Mouse (Mus musculus) limb, embryonic 15.5 days (tissue): ENCODE results near the gene Rasgrf2. TPM values are rescaled to one million over a fixed set of nuclear protein-coding genes. Genes with fewer than 3 reads are reported as not detected.

ENCODE experiments used
- ATAC-seq: fragments of 200-750 bp; cut with Nextera tagmentation; 2 replicates; pipeline ENCODE4 v1.8.0; 2017; ENCODE audit warnings: low read depth, moderate TSS enrichment; ENCODE audit not compliant: insufficient number of reproducible peaks, low FRiP score, low TSS enrichment
- H3K27ac ChIP-seq: fragments of 300-500 bp; sonication (generic); 2 replicates; pipeline ENCODE4 v1.5.1; 2015; ENCODE audit warnings: moderate library complexity, mild to moderate bottlenecking, inconsistent platforms
- H3K27me3 ChIP-seq: fragments of 300-500 bp; sonication (generic); 2 replicates; pipeline ENCODE4 v1.6.1; 2015; ENCODE audit warnings: inconsistent platforms
- H3K36me3 ChIP-seq: fragments of 300-500 bp; sonication (generic); 2 replicates; pipeline ENCODE4 v1.6.1; 2015; ENCODE audit warnings: inconsistent platforms
- H3K4me1 ChIP-seq: fragments of 300-500 bp; sonication (generic); 2 replicates; pipeline ENCODE4 v1.6.1; 2015; ENCODE audit warnings: inconsistent platforms
- H3K4me2 ChIP-seq: fragments of 300-500 bp; sonication (generic); 2 replicates; pipeline ENCODE4 v1.6.1; 2015; ENCODE audit warnings: mild to moderate bottlenecking, inconsistent platforms
- H3K4me3 ChIP-seq: fragments of 300-500 bp; sonication (generic); 2 replicates; pipeline ENCODE4 v1.5.1; 2015; ENCODE audit warnings: mild to moderate bottlenecking, inconsistent platforms
- H3K9ac ChIP-seq: fragments of 300-500 bp; sonication (generic); 2 replicates; pipeline ENCODE4 v1.6.1; 2015; ENCODE audit warnings: inconsistent platforms
- H3K9me3 ChIP-seq: fragments of 300-500 bp; sonication (generic); 2 replicates; pipeline ENCODE4 v1.6.1; 2016; ENCODE audit warnings: inconsistent platforms
- WGBS: fragments of 180-500 bp; shearing (Covaris S2); methylation state at CpG from one replicate; pipeline ENCODE4 v1.1.7; 2015; 5-methylcytosine and 5-hydroxymethylcytosine counted together
- polyA plus RNA-seq: library from polyadenylated mRNA; unstranded; fragments of >200 nt; fragmentation: Nextera tagmentation; extraction: Ambion mirVana; gene quantifications from 2 replicates; pipeline ENCODE4 v1.2.1, GENCODE M21; 2015

The Rasgrf2 gene
- polyA plus RNA-seq, 1 experiment from 2014 or later: 0.24 TPM

DNA sequence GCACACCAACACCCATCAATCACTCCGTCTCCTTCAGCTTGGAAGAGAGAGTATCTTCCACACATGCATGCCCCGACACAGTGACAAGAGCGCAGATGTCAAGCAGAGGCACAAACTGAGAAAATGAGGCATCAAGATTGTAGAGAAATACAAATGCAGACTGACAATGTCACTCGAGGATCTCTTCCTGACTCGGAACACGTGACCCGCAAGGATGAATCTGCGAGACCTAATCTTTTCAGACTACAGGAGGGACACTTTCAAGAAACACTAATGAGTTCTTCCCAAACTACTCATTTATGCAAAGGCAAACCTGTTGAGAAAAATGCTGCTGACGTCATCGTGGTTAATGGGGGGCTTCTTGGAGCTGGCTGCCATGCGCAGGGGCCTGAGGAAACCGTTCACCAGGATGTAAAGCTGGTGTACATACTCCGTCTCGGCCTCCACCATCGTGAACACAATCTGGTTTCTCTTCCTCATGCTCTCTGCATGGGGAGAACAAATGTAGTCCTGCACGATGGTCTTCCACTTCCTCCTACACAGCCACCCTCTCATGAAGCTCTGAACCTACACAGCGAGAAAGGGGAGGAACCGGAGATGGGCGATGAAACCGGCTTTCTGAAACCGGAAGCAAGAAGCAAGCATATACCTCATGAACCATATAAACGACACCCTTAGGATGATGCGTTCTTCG, 100.9 kb downstream of the Rasgrf2 start:
- 89% methylated on average over 24 of the region's 24 CpGs for WGBS

GRCm38 (mm10) chr13:92029666-92030065, 101.8 kb downstream of the Rasgrf2 start:
- 0 out of 2 replicates have a peak, but pooled peaks cover 9% of the 10 kb centered on the region for H3K4me1 ChIP-seq
- H3K4me2 ChIP-seq: no peak overlapping the region
- no peak for ATAC-seq
- no peak overlapping the region for H3K4me3 ChIP-seq
- 86% methylated on average over 3 of the region's 3 CpGs for WGBS
- H3K27me3 ChIP-seq: no peaks in the 10 kb centered on the region
- no peaks in the 10 kb centered on the region for H3K36me3 ChIP-seq
- no peak overlapping the region for H3K27ac ChIP-seq
- H3K9ac ChIP-seq: no peak overlapping the region
- no peaks in the 10 kb centered on the region for H3K9me3 ChIP-seq

More for the DNA sequence above, 100.9 kb downstream of the Rasgrf2 start:
- H3K9ac ChIP-seq: no peak overlapping the region
- H3K4me1 ChIP-seq: 0 out of 2 replicates have a peak, but pooled peaks cover 9% of the 10 kb centered on the region
- no peaks in the 10 kb centered on the region for H3K27me3 ChIP-seq
- ATAC-seq: no peak
- no peak overlapping the region for H3K4me2 ChIP-seq
- H3K4me3 ChIP-seq: no peak overlapping the region
- no peak overlapping the region for H3K27ac ChIP-seq
- no peaks in the 10 kb centered on the region for H3K9me3 ChIP-seq
- H3K36me3 ChIP-seq: no peaks in the 10 kb centered on the region

- Histone ChIP-seq H3K4me3 (no peak overlapping the region), H3K36me3 (no peaks in the 10 kb centered on the region), H3K27me3 (no peaks in the 10 kb centered on the region), H3K4me2 (no peak overlapping the region), H3K4me1 (0 out of 2 replicates have a peak, but pooled peaks cover 9% of the 10 kb centered on the region), H3K27ac (peak overlapping the region; percentile 68; the same call in 1 of the 2 replicates), H3K9ac (no peak overlapping the region), H3K9me3 (no peaks in the 10 kb centered on the region)
- ATAC-seq: peak; percentile 44; the same call in 1 of the 2 replicates
- WGBS: 57% methylated on average over 5 of the region's 5 CpGs
These were observed 103.5 kb downstream of the Rasgrf2 start for GRCm38 (mm10) chr13:92027951-92028350.

- H3K27ac ChIP-seq: no peak overlapping the region
- no peak overlapping the region for H3K9ac ChIP-seq
- H3K36me3 ChIP-seq: no peaks in the 10 kb centered on the region
- 0 out of 2 replicates have a peak, but pooled peaks cover 9% of the 10 kb centered on the region for H3K4me1 ChIP-seq
- WGBS: 71% methylated on average over 2 of the region's 2 CpGs
- no peak for ATAC-seq
- H3K4me3 ChIP-seq: no peak overlapping the region
- no peaks in the 10 kb centered on the region for H3K27me3 ChIP-seq
- no peak overlapping the region for H3K4me2 ChIP-seq
- H3K9me3 ChIP-seq: no peaks in the 10 kb centered on the region
These were observed 104.8 kb downstream of the Rasgrf2 start for GRCm38 (mm10) chr13:92026651-92027050.

DNA sequence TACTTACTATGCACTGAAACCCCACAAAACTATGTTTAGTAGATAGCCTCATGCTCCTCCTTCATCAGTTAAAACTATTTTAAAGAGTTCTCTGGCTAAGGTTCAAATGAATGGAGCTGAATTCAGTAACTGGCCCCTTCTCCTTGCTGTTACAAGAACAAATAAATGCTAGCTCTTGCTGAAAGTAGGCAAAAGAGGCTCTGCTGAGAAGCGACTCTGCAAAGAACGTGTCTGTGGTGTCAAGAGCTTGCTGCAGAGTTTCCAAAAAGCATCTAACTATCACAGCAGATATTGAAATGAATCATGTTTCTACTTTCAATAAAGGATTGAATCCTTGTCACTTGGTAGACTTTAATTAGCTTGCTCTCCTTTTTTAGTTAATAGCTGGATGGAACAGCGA, 106.3 kb downstream of the Rasgrf2 start:
- Histone ChIP-seq H3K27me3 (no peaks in the 10 kb centered on the region), H3K4me1 (0 out of 2 replicates have a peak, but pooled peaks cover 9% of the 10 kb centered on the region), H3K36me3 (no peaks in the 10 kb centered on the region), H3K9me3 (no peaks in the 10 kb centered on the region), H3K27ac (no peak overlapping the region), H3K9ac (no peak overlapping the region), H3K4me2 (no peak overlapping the region), H3K4me3 (no peak overlapping the region)
- no peak for ATAC-seq
- 93% methylated on average over 3 of the region's 3 CpGs for WGBS

GRCm38 (mm10) chr13:92022202-92022601, 109.3 kb downstream of the Rasgrf2 start:
- WGBS: 85% methylated on average over 10 of the region's 10 CpGs
- Histone ChIP-seq H3K4me2 (no peak overlapping the region), H3K9ac (no peak overlapping the region), H3K27me3 (no peaks in the 10 kb centered on the region), H3K9me3 (no peaks in the 10 kb centered on the region), H3K4me3 (no peak overlapping the region), H3K36me3 (no peaks in the 10 kb centered on the region), H3K4me1 (no peaks in the 10 kb centered on the region), H3K27ac (no peak overlapping the region)
- ATAC-seq: no peak

DNA sequence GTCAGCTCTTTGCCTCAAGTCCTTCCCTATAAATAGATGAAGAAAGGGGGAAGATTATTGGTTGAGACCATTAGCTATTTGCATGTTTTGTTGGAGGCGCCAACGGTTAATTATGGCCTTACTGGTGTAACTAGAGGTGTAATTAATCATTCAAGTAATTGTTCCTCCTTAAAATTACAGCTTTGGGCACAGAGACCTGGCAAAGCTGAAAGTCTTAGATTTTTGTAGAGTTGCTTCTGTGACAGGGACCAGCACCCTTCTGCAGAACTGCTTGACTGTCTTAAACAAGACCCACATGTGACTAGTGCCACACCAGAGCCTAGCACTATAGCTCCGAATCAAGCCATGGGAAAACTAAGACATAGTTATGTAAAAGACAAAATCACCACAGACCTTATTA, 134.5 kb downstream of the Rasgrf2 start:
- ATAC-seq: no peak
- no peaks in the 10 kb centered on the region for H3K27me3 ChIP-seq
- no peaks in the 10 kb centered on the region for H3K9me3 ChIP-seq
- 74% methylated on average over 3 of the region's 3 CpGs for WGBS
- H3K36me3 ChIP-seq: no peaks in the 10 kb centered on the region
- H3K4me1 ChIP-seq: no peaks in the 10 kb centered on the region
- H3K4me3 ChIP-seq: no peak overlapping the region
- H3K27ac ChIP-seq: no peak overlapping the region
- no peak overlapping the region for H3K9ac ChIP-seq
- no peak overlapping the region for H3K4me2 ChIP-seq

DNA sequence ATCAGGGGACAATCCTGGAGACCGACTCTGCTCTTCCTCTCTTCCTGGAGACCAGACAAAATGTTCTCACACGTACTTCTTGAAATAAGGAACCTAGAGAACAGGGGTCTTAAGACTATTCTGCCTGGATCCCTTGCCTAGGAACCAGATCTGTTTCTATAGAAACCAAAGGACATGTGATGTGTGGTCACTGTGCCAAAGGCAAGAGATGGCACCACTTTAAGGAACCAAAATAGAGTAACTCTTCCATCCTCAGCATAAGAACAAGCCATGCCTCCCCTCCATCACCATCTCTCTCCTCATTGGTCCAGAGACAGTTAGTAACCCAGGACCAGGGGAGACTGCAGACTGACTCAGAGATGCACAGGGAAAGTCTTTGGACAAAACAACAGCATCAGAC, 140.0 kb downstream of the Rasgrf2 start:
- Histone ChIP-seq H3K9me3 (no peaks in the 10 kb centered on the region), H3K4me2 (no peak overlapping the region), H3K4me1 (no peaks in the 10 kb centered on the region), H3K9ac (no peak overlapping the region), H3K4me3 (no peak overlapping the region), H3K27ac (no peak overlapping the region), H3K36me3 (no peaks in the 10 kb centered on the region), H3K27me3 (no peaks in the 10 kb centered on the region)
- WGBS: 84% methylated on average over 2 of the region's 2 CpGs
- no peak for ATAC-seq

GRCm38 (mm10) chr13:91990709-91991284, 140.7 kb downstream of the Rasgrf2 start:
- Histone ChIP-seq H3K9ac (no peak overlapping the region), H3K4me1 (no peaks in the 10 kb centered on the region), H3K27me3 (no peaks in the 10 kb centered on the region), H3K27ac (no peak overlapping the region), H3K4me3 (no peak overlapping the region), H3K36me3 (no peaks in the 10 kb centered on the region), H3K4me2 (no peak overlapping the region), H3K9me3 (no peaks in the 10 kb centered on the region)
- WGBS: 70% methylated on average over 6 of the region's 6 CpGs
- ATAC-seq: no peak

GRCm38 (mm10) chr13:91988378-91988777, 143.1 kb downstream of the Rasgrf2 start:
- H3K4me3 ChIP-seq: no peak overlapping the region
- no peaks in the 10 kb centered on the region for H3K27me3 ChIP-seq
- no peak overlapping the region for H3K4me2 ChIP-seq
- H3K36me3 ChIP-seq: no peaks in the 10 kb centered on the region
- H3K9ac ChIP-seq: no peak overlapping the region
- no peaks in the 10 kb centered on the region for H3K9me3 ChIP-seq
- H3K27ac ChIP-seq: no peak overlapping the region
- H3K4me1 ChIP-seq: no peaks in the 10 kb centered on the region
- 88% methylated on average over 7 of the region's 7 CpGs for WGBS
- no peak for ATAC-seq

- Histone ChIP-seq H3K4me1 (no peaks in the 10 kb centered on the region), H3K9me3 (no peaks in the 10 kb centered on the region), H3K4me3 (no peak overlapping the region), H3K27me3 (no peaks in the 10 kb centered on the region), H3K27ac (no peak overlapping the region), H3K9ac (no peak overlapping the region), H3K36me3 (no peaks in the 10 kb centered on the region), H3K4me2 (no peak overlapping the region)
- 91% methylated on average over 6 of the region's 6 CpGs for WGBS
- ATAC-seq: no peak
These were observed 144.5 kb downstream of the Rasgrf2 start for GRCm38 (mm10) chr13:91986958-91987357.

DNA sequence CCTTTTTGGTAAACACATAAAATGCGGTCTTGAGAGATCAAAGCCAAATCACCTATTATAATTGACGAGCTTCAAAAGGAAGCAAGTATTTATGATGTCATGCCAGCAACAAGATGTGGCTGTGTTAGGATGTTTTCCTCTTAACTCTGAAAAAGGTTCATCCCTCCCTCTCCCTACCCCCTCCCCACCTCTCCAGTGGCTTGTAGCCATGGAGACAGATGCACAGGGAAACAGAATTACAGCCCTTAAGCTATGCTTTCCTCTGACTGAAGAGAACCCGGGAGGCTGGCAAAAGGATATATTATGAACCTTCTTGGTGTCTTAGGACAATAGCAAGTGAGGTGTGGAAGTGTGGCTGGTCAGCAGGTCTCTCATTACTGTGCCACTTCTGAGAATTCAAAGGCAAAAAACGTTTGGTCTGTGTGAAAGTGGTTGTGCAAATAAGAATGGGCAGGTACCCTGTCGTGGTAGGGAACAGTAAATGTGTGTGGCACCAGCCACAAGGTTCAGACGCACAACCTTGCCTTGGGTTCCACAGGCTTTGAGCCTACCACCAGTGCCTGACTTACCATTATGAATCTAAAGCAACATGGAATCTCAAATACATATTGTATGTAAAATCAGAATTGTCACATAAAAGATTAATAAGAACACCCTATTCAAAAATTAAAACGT, 145.4 kb downstream of the Rasgrf2 start:
- H3K4me2 ChIP-seq: no peak overlapping the region
- no peak overlapping the region for H3K9ac ChIP-seq
- H3K36me3 ChIP-seq: no peaks in the 10 kb centered on the region
- H3K4me3 ChIP-seq: no peak overlapping the region
- H3K27me3 ChIP-seq: no peaks in the 10 kb centered on the region
- 41% methylated on average over 7 of the region's 7 CpGs for WGBS
- no peak overlapping the region for H3K27ac ChIP-seq
- no peaks in the 10 kb centered on the region for H3K4me1 ChIP-seq
- no peaks in the 10 kb centered on the region for H3K9me3 ChIP-seq
- no peak for ATAC-seq
